Mouse (Mus musculus): ENCODE measurements at regions not wholly inside any gene's neighbourhood (a gene's known extent, or its start where the extent isn't known, plus 50 kb on each side); places are given as distances from the start of the nearest gene placed in this dataset.

GRCm38 (mm10) chr2:147244406-147244805, 50.4 kb upstream of the Nkx2-2 start:
- H3K4me1 ChIP-seq (replicated peaks; ENCODE audit: control insufficient read depth in 2 of 2, insufficient read depth in 2 of 2, low read length in 1 of 2): no peaks in the 10 kb centered on the region
- no peaks in the 10 kb centered on the region for H3K9me3 ChIP-seq (ENCODE audit: control insufficient read depth, low read length)
- H3K36me3 ChIP-seq (replicated peaks; ENCODE audit: control insufficient read depth, insufficient read depth, low read depth): no peaks in the 10 kb centered on the region
- no peak overlapping the region for H3K9ac ChIP-seq (replicated peaks)
- no peaks in the 10 kb centered on the region for H3K27me3 ChIP-seq (ENCODE audit: control insufficient read depth, insufficient read depth, low read length)
- ATAC-seq (ENCODE audit: insufficient read depth) (no peak), DNase-seq (ENCODE audit: low read depth in 3 of 3, low spot score in 3 of 3) (no peak)
- no peak overlapping the region for H3K4me3 ChIP-seq (ENCODE audit: insufficient read depth in 1 of 2, low read depth in 2 of 2, low read length in 2 of 2)
- H3K4me2 ChIP-seq (ENCODE audit: low read depth): no peak overlapping the region
- no peak for TF ChIP-seq CTCF (IDR thresholded peaks at IDR 0.05; ENCODE audit: low read depth)
- no peak overlapping the region for H3K27ac ChIP-seq
- 75% methylated on average over 1 of the region's 1 CpGs for WGBS (ENCODE audit: insufficient replicate concordance)
